Mouse (Mus musculus): ENCODE measurements around the gene Wnt11.

DNA sequence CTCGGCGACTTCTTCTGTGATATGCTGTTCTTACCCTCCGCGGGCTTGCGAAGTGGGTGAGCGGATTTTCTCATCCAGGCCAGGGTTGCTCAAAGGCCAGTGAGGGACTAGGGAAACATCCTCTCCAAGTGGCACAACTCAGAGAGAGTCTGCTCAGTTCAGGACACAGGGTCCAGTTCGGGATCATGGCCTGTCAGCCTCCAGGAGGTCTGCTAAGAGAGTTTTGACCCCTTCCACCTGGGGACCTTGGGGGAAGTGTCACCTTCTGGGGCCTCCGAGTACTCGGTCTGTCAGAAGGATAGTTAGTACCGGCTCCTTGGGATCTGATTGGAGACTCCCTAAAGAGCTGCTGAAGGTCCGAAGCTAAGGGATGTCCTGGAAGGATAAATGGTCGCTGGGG, 4.4 kb downstream of the Wnt11 start:
- TF ChIP-seq POLR2A (IDR thresholded peaks at IDR 0.05; ENCODE audit: borderline replicate concordance, control insufficient read depth, low read depth, low read length) (no peak), CTCF (IDR thresholded peaks at IDR 0.05; ENCODE audit: control insufficient read depth, insufficient read depth, low read length) (no peak)

All from bone marrow, adult 2 months (tissue).